Mouse (Mus musculus): ENCODE results near the gene Coro7.

DNA sequence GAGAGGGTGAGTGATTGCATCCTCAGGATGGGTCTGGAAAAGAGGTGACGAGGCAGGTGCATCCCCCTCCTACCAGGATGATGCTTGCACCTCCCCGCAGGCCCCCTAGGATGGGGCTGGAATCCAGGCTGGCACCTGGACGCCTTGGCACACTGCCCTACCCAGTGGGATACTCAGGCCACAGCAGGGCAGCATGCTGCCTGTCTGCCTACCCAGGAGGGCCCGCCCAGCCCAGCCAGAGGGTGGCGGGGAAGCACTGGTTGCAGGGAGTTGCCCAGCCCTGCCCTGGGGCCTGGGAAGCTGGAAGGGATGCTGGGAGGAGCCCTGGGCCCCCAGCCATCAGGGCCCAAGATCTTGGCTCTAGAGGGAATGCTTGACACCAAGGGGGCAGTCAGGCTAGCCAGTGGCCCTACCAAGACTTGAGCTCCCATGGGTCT is 84.0 kb downstream of the Coro7 start:
- TF ChIP-seq EP300 (IDR thresholded peaks at IDR 0.05; ENCODE audit: low read depth) (no peak), CTCF (IDR thresholded peaks at IDR 0.05; ENCODE audit: low read depth) (no peak)
